20 mouse cellular contexts compared by ENCODE assay signal in the genomic region with DNA sequence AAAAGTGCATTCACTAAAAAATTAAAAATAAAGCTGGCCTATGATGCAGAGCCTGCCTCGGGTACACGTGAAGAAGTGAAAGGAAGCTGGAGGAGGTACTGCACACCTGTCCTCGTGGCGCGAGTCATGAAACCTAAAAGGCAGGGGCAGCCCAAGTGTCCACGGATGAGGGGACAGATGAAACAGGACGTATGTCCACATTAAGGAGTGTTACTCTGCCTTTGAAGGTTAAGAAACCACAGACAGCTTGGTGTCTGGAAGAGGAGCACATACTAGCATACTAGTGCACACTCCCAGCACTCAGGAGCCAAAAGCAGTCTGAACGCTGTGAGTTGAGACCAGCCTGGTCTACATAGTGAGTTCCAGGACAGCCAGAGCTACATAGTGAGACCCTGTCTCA. TPM values are rescaled to one million over a fixed set of nuclear protein-coding genes. Genes with fewer than 3 reads are reported as not detected.
A peak's percentile ranks its signal among the peaks of the same experiment; 100 is the strongest.
DNase-seq lines count a peak whose midpoint lies in the region; ATAC-seq and TF ChIP-seq lines count a peak whose summit lies in the region.
"Had no signal": no experiment of that assay in that cellular context is flagged by ENCODE, and none has a peak within 500 bp of the region (broad histone marks: within the 10 kb centered on the region; RNA-seq: fewer than 3 reads in every experiment).

No protein-coding gene starts in this region.

- no peaks in the 10 kb centered on the region for H3K9me3 ChIP-seq in forebrain, postnatal 0 days (ENCODE audit: low read length)
- H3K9me3 ChIP-seq: embryonic facial prominence, embryonic 10.5 days; embryonic facial prominence, embryonic 12.5 days; forebrain, embryonic 13.5 days; forebrain, embryonic 15.5 days had no signal

- H3K9ac ChIP-seq in forebrain, postnatal 0 days = no peak overlapping the region
- H3K9ac ChIP-seq: embryonic facial prominence, embryonic 12.5 days; forebrain, embryonic 13.5 days; forebrain, embryonic 15.5 days had no signal

- H3K4me3 ChIP-seq in thymus, adult 2 months (ENCODE audit: control insufficient read depth, insufficient read depth, low read length) = no peak overlapping the region
- no peak overlapping the region for H3K4me3 ChIP-seq in forebrain, postnatal 0 days (ENCODE audit: low read depth, low read length)
- H3K4me3 ChIP-seq: embryonic facial prominence, embryonic 10.5 days; embryonic facial prominence, embryonic 12.5 days; forebrain, embryonic 13.5 days; forebrain, embryonic 15.5 days had no signal

- 0 out of 2 replicates have a peak overlapping the region, but pooled peaks have one; percentile 7 for H3K27ac ChIP-seq in thymus, adult 2 months (ENCODE audit: control insufficient read depth, insufficient read depth, low read length)
- no peak overlapping the region for H3K27ac ChIP-seq in forebrain, postnatal 0 days (ENCODE audit: low read depth, low read length)
- H3K27ac ChIP-seq: embryonic facial prominence, embryonic 10.5 days; embryonic facial prominence, embryonic 12.5 days; forebrain, embryonic 13.5 days; forebrain, embryonic 15.5 days had no signal

- peaks cover 31% of the 10 kb centered on the region for H3K4me1 ChIP-seq in thymus, adult 2 months (replicated peaks; ENCODE audit: control insufficient read depth, insufficient read depth, low read length)
- no peaks in the 10 kb centered on the region; the same call in none of the 2 replicates for H3K4me1 ChIP-seq in forebrain, postnatal 0 days (ENCODE audit: insufficient read depth)

- no peaks in the 10 kb centered on the region for H3K36me3 ChIP-seq in thymus, adult 2 months (ENCODE audit: control insufficient read depth, insufficient read depth, low read length)
- no peaks in the 10 kb centered on the region for H3K36me3 ChIP-seq in forebrain, postnatal 0 days (ENCODE audit: insufficient read depth)
- H3K36me3 ChIP-seq: embryonic facial prominence, embryonic 12.5 days; forebrain, embryonic 15.5 days had no signal

- ATAC-seq in CD4-positive, CD25-positive, alpha-beta regulatory T cell, adult 4 months = peak; percentile 32
- ATAC-seq in forebrain, postnatal 0 days = no peak
- ATAC-seq: forebrain, embryonic 13.5 days; forebrain, embryonic 15.5 days had no signal

- no peak for TF ChIP-seq POLR2A in thymus, adult 2 months (IDR thresholded peaks at IDR 0.05; ENCODE audit: control insufficient read depth, extremely low read depth, insufficient read depth, low read length, poor library complexity)

- no peak overlapping the region for H3K4me2 ChIP-seq in forebrain, postnatal 0 days (ENCODE audit: low read depth)
- H3K4me2 ChIP-seq: embryonic facial prominence, embryonic 12.5 days; forebrain, embryonic 13.5 days; forebrain, embryonic 15.5 days had no signal

- no peaks in the 10 kb centered on the region for H3K27me3 ChIP-seq in thymus, adult 2 months (ENCODE audit: control insufficient read depth, insufficient read depth, low read length)
- no peaks in the 10 kb centered on the region for H3K27me3 ChIP-seq in forebrain, postnatal 0 days (ENCODE audit: insufficient read depth, low read length)
- H3K27me3 ChIP-seq: embryonic facial prominence, embryonic 12.5 days; forebrain, embryonic 13.5 days; forebrain, embryonic 15.5 days had no signal

- DNase-seq in thymus, adult 2 months = no peak
- DNase-seq in thymus, postnatal 25 days = no peak
- DNase-seq in naive thymus-derived CD4-positive, alpha-beta T cell, adult 2 months (ENCODE audit: low read depth) = peak; percentile 36
- DNase-seq in adrenal gland, adult 2 months = no peak
- DNase-seq in kidney, postnatal 14 days = no peak
- DNase-seq in forebrain, postnatal 0 days = no peak
- DNase-seq: adrenal gland, adult 8-10 months; adrenal gland, postnatal 25 days; B cell, adult 2 months; cerebellum, adult 11 months; cerebellum, adult 18-20 months; cerebellum, adult 8-10 months; cerebellum, adult 9-11 months; cerebellum, postnatal 14 days; cerebellum, postnatal 36 days had no signal

- WGBS in thymus, adult 2 months = 27% methylated on average over 8 of the region's 8 CpGs
- WGBS in forebrain, postnatal 0 days = 86% methylated on average over 8 of the region's 8 CpGs

- no peak for TF ChIP-seq CTCF in thymus, adult 2 months (IDR thresholded peaks at IDR 0.05; ENCODE audit: borderline replicate concordance, control insufficient read depth, extremely low read depth, insufficient read depth, low read length, poor library complexity)
- TF ChIP-seq CTCF in forebrain, postnatal 0 days (IDR thresholded peaks at IDR 0.05; ENCODE audit: low read depth) = no peak

RNA-seq across cellular contexts. Expression of a gene that starts 12.6 kb away (rescaled TPM):
- polyA plus RNA-seq in thymus, adult 2 months (2012; rRNA removed) = 51.1 and 62.0 TPM in 2 replicates
- 10 to 100 TPM; 11.1 to 14.8 TPM for polyA plus RNA-seq in CD4-positive, CD25-positive, alpha-beta regulatory T cell, adult 4 months (2017; shearing (Covaris generic))
- total RNA-seq in adrenal gland, adult 2 months (2021) = 10 to 100 TPM; 38.8 to 51.0 TPM
- 15.8 and 17.8 TPM in 2 replicates for polyA plus RNA-seq in adrenal gland, adult 2 months (2012; rRNA removed)
- 19.9 and 29.3 TPM in 2 replicates for total RNA-seq in forebrain, postnatal 0 days (2014; rRNA removed)
- polyA plus RNA-seq in forebrain, postnatal 0 days (2015; fragmentation: Nextera tagmentation; extraction: Ambion mirVana) = 7.2 and 9.4 TPM in 2 replicates
